Mouse (Mus musculus) adrenal gland, postnatal 36 days (tissue): ENCODE results near the gene Ubash3b. TPM values are rescaled to one million over a fixed set of nuclear protein-coding genes. Genes with fewer than 3 reads are reported as not detected.
A peak's percentile ranks its signal among the peaks of the same experiment; 100 is the strongest.

Experiments
- DNase-seq, 2 experiments: peaks; one replicate each; pipeline ENCODE4 v3.0.0; 2021; ENCODE audit warnings: mixed read lengths in 1 of 2
- total RNA-seq, 2 experiments: library from RNA; stranded (reverse); gene quantifications; 2 replicates each; pipeline ENCODE4 v1.2.3; 2021

Ubash3b gene
- total RNA-seq, 2 experiments from 2014 or later, result 1.8 to 2.3 TPM

DNA sequence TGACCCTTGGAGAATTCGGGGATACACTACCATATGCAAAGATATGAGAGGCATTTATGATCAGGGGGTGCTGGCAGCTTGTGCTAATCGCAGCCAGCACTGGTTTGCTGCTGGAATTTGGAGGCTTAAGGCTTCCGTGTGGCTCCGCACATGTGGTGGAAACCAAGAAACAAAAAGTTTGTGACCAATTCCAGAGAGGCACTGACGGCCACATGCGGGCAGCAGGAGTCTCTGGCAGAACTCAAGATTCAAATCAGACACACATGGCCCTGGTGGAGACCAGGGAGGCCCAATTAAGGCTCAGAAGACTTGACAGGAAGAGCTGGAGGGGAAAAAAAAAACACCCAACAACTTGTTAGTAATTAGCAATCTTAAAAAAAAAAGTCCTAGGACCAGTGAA lies 63.4 kb downstream of the Ubash3b start:
- DNase-seq, result no peak

DNA sequence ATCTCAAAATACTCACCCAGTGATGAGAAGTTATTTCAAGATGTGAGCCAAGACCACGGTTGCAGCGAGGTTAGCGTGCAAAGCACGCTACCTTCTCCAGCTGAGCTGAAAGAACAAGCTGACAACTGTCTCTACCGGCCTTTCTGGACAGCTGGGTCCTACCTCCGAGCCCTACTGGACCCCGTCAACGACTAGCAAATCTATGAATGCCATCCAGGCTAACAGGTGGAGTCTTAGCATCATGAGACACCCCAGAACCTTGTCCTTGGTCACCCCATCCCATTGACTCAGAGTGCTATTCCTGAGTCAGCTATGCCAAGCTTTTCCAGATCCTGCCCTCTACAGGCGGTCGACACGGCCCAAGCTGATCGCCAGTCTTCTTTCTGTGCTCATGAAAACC lies 69.5 kb downstream of the Ubash3b start:
- DNase-seq, result no peak

DNA sequence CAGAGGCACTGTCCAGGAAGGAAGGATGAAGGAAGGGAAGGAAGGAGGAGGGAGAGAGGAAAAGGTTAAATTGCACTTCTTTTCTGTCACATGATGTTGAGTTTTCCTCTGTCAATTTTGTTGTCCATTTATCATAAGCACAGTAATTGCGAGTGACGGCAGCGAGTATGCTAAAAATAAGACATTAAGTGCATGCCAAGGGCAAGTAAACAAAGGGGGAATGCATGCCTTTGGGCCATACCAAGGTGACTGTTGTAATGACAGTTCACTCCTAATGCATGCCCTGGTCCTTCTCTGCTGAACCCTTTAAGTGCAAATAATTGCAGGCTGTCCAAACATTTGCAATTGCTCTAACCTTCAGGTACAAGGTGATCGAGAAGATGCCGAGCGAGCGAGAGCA lies 70.3 kb downstream of the Ubash3b start:
- DNase-seq, result no peak

DNA sequence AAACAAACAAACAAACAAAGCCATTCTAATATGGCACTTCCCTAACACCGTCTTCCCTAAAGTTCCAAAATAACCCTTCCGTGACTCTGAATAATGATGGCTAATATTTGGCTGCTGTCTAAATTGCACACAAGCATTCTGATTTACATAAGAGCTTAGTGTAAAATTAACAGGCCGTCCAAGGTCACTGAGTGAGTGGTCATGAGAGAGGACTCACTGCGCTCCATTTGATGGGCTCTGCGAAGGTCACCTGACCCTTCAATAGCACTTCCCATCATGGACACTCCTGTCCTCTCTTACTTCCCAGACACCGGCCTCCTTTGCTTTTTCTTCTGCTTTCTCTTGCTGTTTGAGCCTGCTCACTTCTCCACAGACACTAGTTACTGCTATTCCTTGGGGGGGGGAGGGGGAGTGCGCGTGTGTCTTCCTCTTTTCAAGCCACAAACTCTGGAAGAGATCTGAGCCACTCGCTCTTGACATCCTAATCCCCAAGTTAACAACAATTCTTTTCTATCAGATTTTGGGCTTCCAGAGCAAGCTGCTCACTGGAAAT lies 73.6 kb downstream of the Ubash3b start:
- DNase-seq, result no peak

DNA sequence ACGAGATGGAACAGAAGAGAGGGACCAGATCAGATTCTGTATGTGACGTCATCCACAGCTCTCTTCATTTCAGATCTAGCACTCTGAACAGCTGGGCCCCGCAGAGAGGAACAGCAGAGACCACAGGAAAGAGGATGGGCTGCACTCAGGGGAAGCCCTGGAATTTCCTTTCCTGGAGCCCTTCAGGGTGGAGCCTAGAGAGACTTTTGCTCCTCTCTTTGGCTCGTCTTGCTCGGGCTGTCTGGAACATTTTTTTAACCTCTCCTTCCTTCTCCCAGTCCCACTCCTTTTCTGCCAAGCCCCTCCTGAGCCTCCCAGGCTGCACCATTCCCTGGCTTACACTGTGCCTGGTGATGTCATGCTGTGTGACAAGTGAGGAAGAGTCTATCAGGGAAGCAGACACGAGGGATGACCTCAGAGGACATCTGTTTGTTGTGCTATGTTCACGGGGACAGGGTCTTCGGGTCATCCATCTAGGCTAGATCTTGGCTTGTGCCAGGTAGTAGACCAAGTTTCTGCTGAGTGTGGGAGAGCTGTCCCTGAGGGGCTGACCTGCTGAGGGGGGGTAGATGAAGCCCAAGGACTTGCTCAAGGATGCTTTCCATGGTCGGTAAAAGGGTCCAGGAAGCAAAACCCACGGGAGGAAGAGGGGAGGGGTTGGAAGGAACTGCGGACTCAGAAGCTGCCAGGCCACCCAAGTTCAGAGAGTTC lies 77.2 kb downstream of the Ubash3b start:
- peak; percentile 10 to 20 for DNase-seq

DNA sequence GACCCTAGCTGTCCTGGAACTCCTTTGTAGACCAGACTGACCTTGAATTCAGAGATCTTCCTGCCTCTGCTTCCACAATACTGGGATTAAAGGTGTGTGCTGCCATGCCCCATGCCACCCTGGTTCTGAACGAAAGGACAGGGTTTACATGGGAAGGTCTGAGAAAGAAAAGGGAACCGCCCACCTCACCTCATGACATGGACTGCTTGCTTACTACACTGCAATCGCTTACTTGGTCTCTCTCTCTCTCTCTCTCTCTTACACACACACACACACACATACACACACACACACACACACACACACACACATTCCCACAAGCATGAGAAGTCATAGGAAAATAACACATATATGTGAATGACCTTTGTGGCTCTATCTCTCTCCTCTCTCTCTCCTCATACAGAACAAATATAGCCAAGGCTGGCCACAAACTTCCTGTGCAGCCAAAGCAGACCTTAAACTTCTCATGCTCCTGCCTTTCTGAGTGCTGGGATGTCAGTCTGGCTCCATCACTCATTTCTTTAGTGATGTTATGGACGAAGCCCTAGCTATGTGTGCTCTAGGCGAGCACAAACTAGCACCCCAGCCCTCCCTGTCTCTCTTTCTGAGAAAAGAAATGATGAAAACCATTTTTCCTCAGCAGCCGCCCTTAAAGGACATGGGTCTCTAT lies 78.0 kb downstream of the Ubash3b start:
- no peak for DNase-seq

DNA sequence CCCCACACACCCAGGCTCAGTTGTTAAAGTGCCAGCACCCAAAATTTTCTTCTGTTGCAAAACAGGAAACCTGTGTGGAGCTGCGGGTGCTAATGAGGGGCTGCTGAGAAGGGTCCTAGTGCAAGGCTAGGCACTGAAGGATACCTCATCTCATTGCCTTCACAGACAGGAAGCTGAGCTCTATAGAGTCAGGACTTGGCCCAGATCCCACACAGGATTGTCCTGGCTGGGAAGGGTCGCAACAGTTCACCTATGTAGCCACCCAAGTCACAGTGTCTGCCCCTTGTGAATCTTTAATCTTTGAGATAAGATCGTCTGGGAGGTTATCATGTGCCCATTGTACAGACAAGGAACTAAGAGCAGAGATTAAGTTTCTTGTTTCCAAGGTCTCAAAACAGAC lies 78.6 kb downstream of the Ubash3b start:
- DNase-seq, result no peak

DNA sequence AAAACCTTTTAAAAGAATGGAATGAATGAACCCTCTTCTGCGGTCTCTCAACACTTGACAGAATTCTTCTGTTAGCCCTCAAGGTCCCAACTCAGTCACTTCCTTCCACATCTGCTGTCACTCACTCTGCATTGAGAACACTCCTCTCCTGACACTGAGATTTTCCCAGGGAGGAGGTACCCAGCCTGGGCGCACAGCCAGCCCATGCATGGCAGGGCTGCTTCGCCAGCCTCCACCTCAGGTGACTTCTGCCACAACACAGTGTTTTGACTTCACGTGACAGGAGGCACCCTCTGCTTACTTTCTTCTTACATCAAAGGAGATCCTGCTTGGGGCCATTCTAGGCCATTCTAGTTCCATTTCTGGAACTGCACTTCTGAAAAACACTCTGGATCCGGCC lies 80.6 kb downstream of the Ubash3b start:
- peak; percentile 17 to 30 for DNase-seq

DNA sequence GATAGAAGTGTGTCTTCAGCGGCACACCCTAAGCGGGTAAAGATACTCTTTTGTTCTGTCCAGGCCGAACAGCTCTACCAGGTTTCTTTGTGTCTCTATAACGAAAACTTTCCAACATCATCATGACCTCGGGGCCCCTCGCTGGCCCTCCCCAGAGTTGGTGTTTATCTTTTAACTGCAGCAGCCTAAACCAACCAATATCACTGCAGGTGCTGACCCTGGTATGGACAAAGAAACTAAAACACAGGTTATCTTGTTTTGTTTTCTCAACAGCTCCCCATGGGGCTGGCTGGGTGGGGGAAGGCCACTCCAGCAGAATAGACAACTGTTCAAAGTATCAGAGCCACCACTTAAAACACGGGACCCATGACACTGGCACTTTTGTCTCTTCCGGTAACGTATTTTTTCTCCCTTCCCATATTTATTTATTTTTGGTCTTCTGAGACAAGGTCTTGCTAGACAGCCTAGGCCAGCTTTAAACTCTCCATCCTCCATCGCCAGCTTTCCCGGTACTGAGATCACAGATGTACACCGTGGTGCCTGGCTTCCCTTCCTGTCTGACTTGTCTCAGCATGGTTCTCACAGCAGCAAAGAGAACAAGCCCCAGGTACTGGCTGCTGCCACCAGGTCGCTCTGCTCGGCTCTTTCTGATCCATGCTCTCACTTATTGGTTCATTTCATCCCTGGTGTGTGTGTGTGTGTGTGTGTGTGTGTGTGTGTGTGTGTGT lies 81.9 kb downstream of the Ubash3b start:
- DNase-seq, result no peak

DNA sequence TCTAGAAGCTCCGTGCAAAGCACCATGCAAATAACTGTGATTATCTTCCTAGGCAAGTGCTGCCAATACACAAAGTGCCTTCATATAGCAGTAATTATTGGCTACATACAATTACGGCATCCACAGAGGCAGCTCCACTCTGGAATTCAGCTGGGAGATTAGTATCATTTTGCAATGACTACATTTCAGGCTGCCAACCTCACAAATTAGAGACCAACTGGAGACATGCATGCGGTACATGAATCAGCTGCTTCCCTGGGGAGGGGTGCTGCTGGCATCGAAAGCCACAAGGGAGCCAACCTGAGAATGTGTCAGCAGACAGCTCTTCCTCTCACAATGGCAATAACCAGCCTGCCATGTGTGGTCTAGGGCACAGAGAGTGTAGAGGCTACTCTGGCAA lies 83.3 kb downstream of the Ubash3b start:
- DNase-seq, result no peak

DNA sequence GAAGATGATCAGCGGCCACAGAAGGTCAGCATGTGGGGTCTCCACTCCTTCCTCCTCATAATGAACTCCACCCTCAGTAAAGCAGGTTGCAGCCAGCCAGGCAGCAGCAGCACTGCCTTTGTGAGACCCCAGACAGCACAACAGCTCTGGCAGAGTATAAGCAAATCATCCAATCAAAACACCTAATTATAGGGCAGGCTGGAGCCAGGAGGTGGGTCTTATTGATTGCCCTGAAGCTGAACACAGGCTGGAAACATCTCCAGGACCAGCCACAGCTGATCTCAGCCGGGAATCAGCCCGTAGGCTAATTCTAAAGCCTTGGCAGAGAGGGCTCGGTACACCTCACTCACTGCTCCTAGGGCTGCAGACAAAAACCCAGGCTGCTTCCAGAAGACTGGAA lies 85.3 kb downstream of the Ubash3b start:
- no peak for DNase-seq

DNA sequence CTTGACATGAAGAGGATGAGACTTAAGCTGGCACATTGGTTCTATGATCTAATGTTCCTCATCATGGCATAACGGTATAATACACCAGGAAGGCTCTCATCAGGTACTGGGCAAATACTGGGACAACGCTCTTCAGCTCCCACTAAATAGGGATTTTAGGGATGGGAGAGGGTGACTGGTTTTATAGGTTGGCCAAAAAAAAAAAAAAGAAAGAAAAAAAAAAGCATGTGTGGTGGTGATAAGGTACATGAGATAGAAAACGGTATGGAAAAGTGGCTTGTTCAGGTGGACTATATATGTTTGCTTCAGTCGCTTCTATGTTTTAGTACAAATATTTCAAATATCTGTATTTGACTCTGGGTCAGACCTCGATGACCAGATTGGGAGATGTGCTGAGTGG lies 86.0 kb downstream of the Ubash3b start:
- DNase-seq, result no peak

DNA sequence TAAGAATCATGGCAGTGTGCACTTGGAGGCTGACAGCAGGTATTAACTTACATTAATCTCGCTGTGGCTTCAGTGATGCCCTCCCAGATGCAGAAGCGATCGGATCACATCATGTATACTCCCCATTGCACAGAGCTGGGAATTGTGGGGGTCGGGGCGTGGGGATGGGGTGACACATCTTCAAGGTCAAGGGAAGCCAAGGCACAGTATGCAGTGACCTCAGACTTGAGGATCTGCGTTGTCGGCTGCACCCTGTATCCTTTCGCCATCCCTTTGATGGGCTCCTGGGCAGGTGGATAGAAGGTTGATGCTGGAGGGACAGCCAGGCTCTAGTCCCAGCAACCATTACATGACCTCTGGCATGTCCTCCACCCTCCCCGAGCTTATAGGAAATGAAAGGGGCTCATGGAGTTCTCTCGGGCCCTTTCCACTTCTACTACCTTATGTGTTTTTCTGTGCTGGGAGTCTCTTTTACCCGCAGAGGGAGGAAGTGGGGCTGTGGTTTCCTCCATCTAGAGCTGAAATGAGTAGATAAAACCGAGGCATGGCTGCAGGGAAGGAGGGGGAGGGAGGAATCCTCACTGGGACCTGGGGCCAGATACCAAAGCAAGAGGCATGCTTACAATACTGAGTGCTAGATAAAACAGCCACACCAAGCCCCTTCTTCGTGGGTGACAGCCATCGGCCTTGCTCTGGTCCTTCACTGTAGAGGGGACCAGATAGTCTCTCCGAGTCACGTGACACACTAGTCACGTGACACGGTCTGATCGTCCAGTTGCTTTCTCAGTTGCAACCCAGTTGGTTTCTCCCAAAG lies 88.1 kb downstream of the Ubash3b start:
- no peak for DNase-seq

DNA sequence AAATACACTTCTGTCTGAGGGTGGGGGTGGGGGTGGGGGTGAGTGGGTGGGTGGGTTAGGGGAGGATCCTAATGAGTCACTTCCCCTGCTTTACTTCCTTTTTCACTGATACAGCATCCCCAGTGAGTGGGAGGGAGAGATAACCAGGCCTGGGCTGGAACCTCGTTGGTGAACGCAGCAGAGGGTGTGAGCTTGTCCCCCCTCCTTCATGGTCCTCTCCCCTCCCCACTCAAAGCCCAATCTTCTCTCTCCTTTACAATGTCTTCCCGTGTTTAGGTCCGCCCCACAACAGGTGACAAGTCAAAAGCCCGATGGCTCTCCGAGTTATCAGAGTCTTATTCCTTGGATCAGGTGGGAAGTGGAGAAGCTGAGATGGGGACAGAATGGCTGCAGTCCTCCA lies 88.7 kb downstream of the Ubash3b start:
- DNase-seq, result no peak

DNA sequence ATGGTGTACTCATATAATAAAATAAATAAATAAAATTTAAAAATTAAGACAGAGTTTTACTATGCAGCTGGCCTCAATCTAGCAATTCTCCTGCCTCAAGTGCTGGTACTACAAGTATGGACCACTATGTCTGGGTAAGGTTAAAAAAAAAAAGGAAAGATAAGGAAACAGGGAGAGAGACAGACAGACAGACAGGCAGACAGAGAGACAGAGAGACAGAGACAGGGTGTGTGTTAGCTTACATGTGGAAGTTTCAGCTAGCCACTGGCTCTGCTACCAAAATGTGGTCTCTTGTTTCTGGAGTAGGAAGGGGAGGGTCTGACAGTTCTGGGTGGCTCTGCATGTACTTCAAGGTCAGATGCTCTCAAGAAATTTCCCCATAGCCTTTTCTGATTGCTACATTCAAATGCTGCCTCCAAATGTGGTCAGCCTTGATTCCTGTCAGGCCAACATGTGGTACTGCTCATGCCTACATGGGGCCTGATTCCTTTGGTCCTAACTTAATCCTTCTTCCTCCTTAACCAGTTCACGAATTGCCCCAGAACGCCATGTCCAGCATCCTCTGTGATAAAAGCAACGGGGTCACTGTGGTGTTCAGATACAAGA lies 89.5 kb downstream of the Ubash3b start:
- no peak for DNase-seq

DNA sequence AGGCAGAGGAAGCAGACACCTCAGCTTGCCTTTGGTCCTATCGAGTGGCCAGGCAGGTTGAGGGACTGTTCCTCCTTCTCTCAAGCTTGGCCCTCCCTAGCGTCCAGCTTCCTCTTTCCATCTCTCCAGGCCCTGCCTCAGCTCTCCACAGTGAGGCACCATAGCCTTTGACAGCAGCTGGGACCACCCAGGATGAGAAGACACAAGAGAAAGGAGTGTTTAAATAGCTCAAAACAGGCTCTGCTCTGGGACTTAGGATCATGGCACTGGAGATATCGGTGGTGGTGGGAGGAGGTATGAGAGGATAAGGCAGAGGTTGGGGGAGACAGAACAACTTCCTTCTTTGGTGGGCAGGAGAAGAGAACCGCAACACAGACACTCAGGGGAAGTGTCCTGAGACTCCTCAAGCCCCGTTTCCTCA lies 90.7 kb downstream of the Ubash3b start:
- no peak for DNase-seq

DNA sequence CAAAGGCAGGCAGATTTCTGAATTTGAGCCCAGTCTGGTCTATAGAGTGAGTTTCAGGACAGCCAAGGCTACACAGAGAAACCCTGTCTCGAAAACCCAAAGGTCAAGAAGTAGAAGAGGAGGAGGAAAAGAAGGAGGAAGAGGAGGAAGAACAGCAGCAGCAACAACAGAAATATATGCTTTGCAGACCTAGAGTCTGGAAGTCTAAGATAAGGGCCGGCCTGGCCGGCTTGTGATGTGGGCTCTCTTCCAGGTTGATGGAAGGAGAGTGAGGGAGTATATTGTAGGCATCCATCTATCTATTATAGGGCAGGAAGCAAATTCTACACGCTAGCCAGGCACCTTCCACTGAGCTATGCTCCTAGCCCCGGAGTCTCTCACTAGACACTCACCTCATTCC lies 92.0 kb downstream of the Ubash3b start:
- no peak for DNase-seq

DNA sequence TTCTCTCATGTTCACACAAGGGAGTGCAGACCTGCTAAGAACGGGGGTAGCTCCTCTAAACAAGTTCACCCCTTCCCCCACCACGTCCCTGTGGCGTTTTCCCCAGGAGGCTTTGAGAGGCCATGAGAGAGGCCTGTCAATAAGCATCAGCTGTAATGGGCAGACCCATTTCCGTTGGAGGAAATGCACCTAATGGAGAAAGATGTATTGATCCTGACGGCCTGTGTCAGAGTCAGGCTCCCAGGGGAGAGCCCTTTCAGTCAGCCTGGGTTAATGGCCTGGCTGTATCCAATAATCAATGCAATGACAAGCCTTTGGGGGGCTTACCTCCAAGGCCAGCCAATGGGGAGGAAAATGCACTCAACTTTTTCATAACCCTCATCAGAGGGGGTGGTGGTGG lies 100.1 kb downstream of the Ubash3b start:
- DNase-seq, result no peak

DNA sequence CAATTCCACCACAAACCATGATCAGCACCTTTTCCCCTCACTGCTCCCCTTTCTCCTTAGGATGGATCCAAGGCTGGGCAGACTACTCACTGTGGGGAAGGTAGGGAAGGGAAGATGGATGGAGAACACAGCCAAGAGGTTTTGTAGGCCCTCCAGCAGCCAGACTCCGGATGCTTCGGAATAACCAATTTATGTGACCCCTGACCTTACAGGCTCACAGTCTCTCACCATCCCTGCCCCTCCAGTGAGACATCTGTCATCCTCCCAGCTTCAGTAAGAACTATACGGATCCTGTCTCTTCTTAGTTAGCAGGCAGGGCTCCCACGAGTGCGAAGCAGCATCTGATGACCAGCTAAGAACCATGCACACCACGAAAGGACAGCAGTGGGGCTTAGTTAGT lies 100.9 kb downstream of the Ubash3b start:
- no peak for DNase-seq

DNA sequence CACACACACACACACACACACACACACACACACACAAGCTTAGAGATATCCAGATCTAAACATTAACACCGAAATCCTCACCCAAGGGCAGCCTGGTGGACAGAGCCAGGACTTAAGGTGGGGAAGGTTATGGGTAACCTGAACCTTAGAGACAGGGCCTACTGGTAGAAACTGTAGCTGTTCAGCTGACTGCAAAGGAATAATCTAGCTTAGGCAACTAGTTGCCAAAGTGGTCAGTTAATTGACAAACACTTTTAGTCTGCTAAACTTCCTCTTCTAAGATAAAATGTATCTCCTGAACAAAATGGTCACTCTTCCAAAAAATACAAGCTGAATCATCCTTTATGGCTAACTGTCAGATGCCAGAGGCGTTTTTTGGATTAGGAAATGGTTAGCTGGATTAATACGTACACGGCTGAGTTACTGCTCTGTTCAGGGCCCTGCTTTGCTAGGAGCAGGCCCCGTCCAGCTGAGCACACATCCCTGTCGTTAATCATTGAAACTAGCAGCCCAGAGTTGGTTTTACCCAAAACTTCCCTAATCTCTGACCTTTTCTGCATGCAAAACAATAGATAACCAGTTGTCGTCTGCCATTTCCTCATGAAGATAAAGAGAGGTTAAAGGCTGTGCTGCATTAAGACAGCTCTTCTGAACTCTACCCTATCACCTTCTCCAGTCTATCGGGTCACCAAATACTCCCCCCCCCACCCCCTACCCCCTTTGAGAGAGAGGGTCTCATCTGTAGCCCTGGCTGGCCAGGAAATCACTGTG lies 102.5 kb downstream of the Ubash3b start:
- no peak for DNase-seq

DNA sequence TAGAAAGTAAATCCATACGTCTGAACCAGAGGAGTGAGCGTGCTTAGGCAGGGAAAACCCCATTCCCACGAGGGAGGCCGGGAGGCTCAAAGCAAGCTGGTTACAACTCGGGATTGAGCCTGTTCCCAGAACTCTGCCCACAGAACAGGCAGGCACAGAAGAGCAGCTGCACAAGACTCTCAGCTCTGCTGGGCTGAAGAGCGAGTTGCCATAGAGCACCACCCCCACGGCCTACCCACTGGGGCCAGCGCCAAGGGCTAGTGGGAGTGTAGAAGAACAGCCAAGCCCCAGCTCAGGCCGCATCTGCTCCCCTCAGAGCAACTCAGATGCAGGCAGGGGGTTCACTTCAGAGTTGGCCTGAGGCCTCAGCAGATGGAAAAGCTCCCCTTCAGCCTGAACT lies 107.3 kb downstream of the Ubash3b start:
- no peak for DNase-seq
